In the genomic region with DNA sequence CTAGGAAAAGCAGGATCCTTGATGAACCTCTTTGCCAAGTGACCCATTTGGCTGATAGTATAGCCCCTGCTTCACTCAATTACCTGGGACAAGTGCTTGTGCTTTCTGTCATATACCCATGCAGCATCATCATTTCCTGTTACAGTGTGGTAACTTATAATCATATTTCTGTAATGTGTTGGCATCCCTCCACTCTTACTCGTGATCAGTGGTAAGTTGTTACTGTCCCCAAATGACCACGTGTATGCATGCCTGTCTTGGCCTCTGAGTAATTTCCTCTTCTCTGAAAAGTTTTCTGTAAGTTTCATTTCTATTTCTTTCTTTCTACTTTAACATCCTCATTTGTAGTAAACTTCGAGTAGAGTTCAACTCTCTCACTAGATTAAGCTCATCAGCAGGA, we compare ENCODE assay signal across 27 mouse cellular contexts.
DNase-seq lines count a peak whose midpoint lies in the region; ATAC-seq lines count a peak whose summit lies in the region.
"Had no signal": no experiment of that assay in that cellular context is flagged by ENCODE, and none has a peak within 500 bp of the region (broad histone marks: within the 10 kb centered on the region; RNA-seq: fewer than 3 reads in every experiment).

No protein-coding gene starts in this region.

- intact Hi-C loops in heart, postnatal 36 days (cut with DNase I): no loop called here

- no peaks in the 10 kb centered on the region for H3K9me3 ChIP-seq in forebrain, embryonic 14.5 days (replicated peaks; ENCODE audit: control insufficient read depth, low read length)
- H3K9me3 ChIP-seq: forebrain, embryonic 12.5 days; heart, embryonic 10.5 days; heart, embryonic 15.5 days; hindbrain, embryonic 13.5 days; midbrain, embryonic 10.5 days; midbrain, embryonic 15.5 days had no signal

- H3K9ac ChIP-seq in forebrain, embryonic 14.5 days (ENCODE audit: low read length): no peak overlapping the region
- H3K9ac ChIP-seq: forebrain, embryonic 12.5 days; heart, embryonic 15.5 days; hindbrain, embryonic 13.5 days; midbrain, embryonic 15.5 days had no signal

- WGBS in forebrain, embryonic 14.5 days: 83% methylated on average over 3 of the region's 3 CpGs

- no peak overlapping the region for H3K27ac ChIP-seq in forebrain, embryonic 14.5 days (ENCODE audit: low read depth, low read length)
- H3K27ac ChIP-seq: forebrain, embryonic 12.5 days; heart, embryonic 10.5 days; heart, embryonic 15.5 days; hindbrain, embryonic 13.5 days; midbrain, embryonic 10.5 days; midbrain, embryonic 15.5 days had no signal

- peaks cover 3% of the 10 kb centered on the region; the same call in 1 of the 2 replicates for H3K4me1 ChIP-seq in forebrain, embryonic 14.5 days (ENCODE audit: control insufficient read depth, insufficient read depth, low read length)
- H3K4me1 ChIP-seq: forebrain, embryonic 12.5 days; heart, embryonic 10.5 days; midbrain, embryonic 10.5 days had no signal

- H3K4me3 ChIP-seq in forebrain, embryonic 14.5 days (ENCODE audit: low read depth, low read length): no peak overlapping the region
- H3K4me3 ChIP-seq: erythroblast, embryonic 14.5 days; forebrain, embryonic 12.5 days; heart, embryonic 10.5 days; heart, embryonic 15.5 days; hindbrain, embryonic 13.5 days; midbrain, embryonic 10.5 days; midbrain, embryonic 15.5 days had no signal

- ATAC-seq in granulocyte monocyte progenitor cell, adult 5-6 weeks (replicated peaks; ENCODE audit: poor library complexity, severe bottlenecking): peak; percentile 97
- no peak for ATAC-seq in forebrain, embryonic 14.5 days
- ATAC-seq: activated CD4-positive, CD25-positive, alpha-beta regulatory T cell, adult 4 months; intestine, embryonic 16.5 days; lung, postnatal 0 days; midbrain, embryonic 15.5 days had no signal

- DNase-seq in heart, adult 11 months: peak; percentile 80
- DNase-seq in heart, postnatal 36 days: no peak
- peak; percentile 2 for DNase-seq in NIH3T3 (ENCODE audit: low read depth)
- peak; percentile 3 for DNase-seq in naive thymus-derived CD4-positive, alpha-beta T cell, adult 2 months (ENCODE audit: low read depth)
- no peak for DNase-seq in cerebellum, postnatal 36 days
- DNase-seq in forebrain, embryonic 14.5 days (ENCODE audit: low spot score): no peak
- no peak for DNase-seq in kidney, adult 18-20 months
- DNase-seq: adrenal gland, adult 8-10 months; cerebellum, adult 9-10 months; gastrocnemius, postnatal 10 days; kidney, postnatal 14 days; layer of hippocampus, adult 9-11 months; liver; lung, adult 18-20 months; lung, postnatal 4 days; thymus, adult 18-20 months had no signal

- no peaks in the 10 kb centered on the region for H3K36me3 ChIP-seq in forebrain, embryonic 14.5 days (ENCODE audit: control insufficient read depth, insufficient read depth, low read length)
- H3K36me3 ChIP-seq: forebrain, embryonic 12.5 days; heart, embryonic 10.5 days; heart, embryonic 15.5 days; hindbrain, embryonic 13.5 days; midbrain, embryonic 10.5 days; midbrain, embryonic 15.5 days had no signal

- H3K27me3 ChIP-seq in forebrain, embryonic 14.5 days (replicated peaks; ENCODE audit: control insufficient read depth, insufficient read depth, low read length): no peaks in the 10 kb centered on the region
- H3K27me3 ChIP-seq: forebrain, embryonic 12.5 days; heart, embryonic 15.5 days; hindbrain, embryonic 13.5 days; midbrain, embryonic 15.5 days had no signal

- no peak overlapping the region for H3K4me2 ChIP-seq in forebrain, embryonic 14.5 days (ENCODE audit: low read length)
- H3K4me2 ChIP-seq: forebrain, embryonic 12.5 days; heart, embryonic 15.5 days; hindbrain, embryonic 13.5 days; midbrain, embryonic 15.5 days had no signal

Comparison
In these comparisons a context has a peak if more than half of its experiments do, and no peak if none do; other contexts are left out.
1. DNase-seq: peak in heart, adult 11 months (single experiment), NIH3T3 (single experiment) and naive thymus-derived CD4-positive, alpha-beta T cell, adult 2 months (single experiment); none in heart, postnatal 36 days (0 of 2), cerebellum, postnatal 36 days (0 of 2), forebrain, embryonic 14.5 days (single experiment) and kidney, adult 18-20 months (single experiment).